Mouse (Mus musculus) urinary bladder, adult 2 months (tissue): ENCODE data around the gene Jun. TPM values are rescaled to one million over a fixed set of nuclear protein-coding genes. Genes with fewer than 3 reads are reported as not detected.
A peak's percentile ranks its signal among the peaks of the same experiment; 100 is the strongest.

ENCODE experiments used
- DNase-seq: peaks from one replicate; pipeline ENCODE4 v3.0.0; 2022; ENCODE audit warnings: low spot score
- polyA plus RNA-seq: library from polyadenylated mRNA; depleted of rRNA; stranded (reverse); fragments of >200 nt; gene quantifications from 2 replicates; pipeline ENCODE4 v1.2.3, GENCODE M21; 2012; rRNA removed

Jun gene
- polyA plus RNA-seq, 1 experiment = 39.6 TPM

GRCm38 (mm10) chr4:95025847-95026600, 26.0 kb downstream of the Jun start:
- no peak for DNase-seq

GRCm38 (mm10) chr4:95023350-95023953, 28.6 kb downstream of the Jun start:
- no peak for DNase-seq

GRCm38 (mm10) chr4:95021649-95022637, 30.1 kb downstream of the Jun start:
- no peak for DNase-seq

- no peak for DNase-seq
Observed at GRCm38 (mm10) chr4:95020201-95020600, 31.8 kb downstream of the Jun start.

GRCm38 (mm10) chr4:95018221-95018620, 33.8 kb downstream of the Jun start:
- no peak for DNase-seq

DNA sequence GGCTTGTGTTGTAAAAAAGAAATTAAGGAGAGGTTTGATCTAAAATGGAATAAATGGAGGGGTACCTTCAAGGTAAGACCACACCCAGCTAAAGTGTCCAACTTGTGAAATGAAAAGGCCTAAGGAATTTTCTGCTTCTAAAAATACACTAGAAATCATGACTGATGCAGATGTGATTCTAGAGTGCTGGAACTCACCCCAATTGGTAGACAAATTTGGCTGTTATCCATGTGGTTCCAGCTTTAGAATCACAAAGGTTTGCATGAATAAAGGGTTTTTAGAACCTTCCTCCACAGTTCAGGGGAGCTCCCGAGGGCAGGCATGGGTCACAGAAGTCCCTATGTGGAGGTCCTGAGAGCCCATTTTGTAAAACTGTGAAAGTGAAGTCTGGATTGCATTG, 39.3 kb downstream of the Jun start:
- no peak for DNase-seq

- no peak for DNase-seq
Observed at GRCm38 (mm10) chr4:95012256-95012655, 39.8 kb downstream of the Jun start.

DNA sequence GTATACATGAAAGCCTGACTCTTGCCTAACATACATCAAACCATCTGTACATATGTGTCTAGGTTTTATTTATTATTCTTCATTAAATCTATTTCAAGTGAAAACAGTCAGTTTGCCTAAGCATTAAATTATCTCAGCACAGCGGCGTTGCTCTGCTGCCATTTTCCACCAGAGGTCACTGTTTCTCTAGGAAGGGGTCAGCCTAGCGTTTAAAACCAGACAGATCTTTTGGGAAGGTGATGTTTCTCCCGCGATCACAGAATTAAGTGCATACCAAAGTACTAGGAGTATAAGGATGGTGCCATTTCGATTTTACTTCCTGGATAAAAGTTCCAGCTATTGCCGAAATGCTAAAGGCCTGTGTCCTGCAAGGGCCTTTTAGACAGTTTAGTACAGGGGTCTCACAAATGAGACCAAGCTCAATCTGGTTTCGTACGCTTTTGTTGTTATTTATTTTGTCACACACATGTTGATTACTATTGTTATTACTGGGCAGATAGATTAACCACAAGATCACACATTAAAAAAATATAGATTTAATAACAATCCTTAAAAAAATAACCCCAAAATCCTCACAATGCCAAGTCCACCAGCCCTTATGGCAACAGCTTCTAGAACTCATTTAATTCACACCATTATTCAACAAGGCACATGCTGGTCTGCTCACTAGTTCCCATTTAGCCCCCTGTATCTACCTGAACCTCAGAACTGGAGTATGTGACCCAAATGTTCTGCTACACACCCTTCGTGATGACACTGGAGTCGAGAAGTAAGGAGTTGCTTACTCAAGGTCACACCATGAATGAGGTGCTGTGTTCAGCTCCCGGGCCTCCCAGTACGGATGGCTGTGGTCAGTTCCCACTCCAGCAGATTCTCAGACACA, 43.6 kb downstream of the Jun start:
- peak; percentile 34 for DNase-seq

DNA sequence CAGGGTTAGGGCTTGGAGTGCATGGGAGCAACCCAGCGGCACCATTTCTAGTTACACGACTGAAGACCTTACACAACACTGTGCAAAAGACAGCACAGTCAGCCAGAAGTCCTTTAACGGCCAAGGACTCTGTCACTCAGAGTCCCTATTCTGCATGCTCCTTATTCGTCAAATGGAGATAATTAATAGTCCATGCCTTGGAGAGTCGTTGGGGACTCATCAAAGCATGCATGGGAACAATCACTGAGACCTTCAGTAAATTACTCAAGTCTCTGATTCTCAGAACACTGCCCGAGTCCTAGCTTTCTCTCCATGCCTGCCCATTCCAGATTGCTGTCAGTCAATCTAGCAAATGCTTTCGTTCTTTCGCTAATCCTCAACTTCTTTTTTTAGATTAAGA, 44.3 kb downstream of the Jun start:
- no peak for DNase-seq

DNA sequence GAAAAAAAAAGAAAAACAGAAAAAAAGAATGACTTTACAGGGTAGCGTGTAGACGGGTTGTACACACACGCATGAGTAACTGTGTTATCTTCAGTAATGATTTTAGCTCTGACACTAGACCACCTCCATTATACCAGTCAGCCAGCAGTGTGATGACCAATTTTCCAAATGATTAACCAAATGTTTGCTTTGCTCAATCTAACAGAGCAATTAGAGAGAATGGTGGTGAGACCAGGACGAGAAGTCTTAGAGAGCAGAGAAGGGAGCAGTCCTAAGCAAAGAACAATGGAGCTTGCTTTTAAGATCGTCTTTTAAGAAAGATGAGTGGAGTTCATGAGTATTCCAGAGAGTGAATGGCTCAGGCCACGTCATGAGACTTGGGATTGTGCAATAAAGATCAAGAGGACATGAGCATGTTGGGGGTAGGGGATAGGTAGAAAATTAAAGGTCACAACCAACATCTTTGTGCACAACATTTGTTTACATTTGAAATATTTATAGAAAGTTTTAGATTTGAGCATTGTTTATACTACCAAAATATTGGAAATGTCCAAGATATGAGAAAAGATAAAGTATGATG, 46.7 kb downstream of the Jun start:
- DNase-seq = no peak

GRCm38 (mm10) chr4:95001043-95001775, 50.8 kb downstream of the Jun start:
- no peak for DNase-seq

- DNase-seq = no peak
Observed at GRCm38 (mm10) chr4:95000147-95000546, 51.9 kb downstream of the Jun start.

- no peak for DNase-seq
Observed at GRCm38 (mm10) chr4:94999249-94999648, 52.8 kb downstream of the Jun start.

Other genes starting within 250 kb of the Jun start
- 0.40 and 0.72 TPM in 2 replicates for gene Eqtn, start 123.4 kb downstream of the Jun start, polyA plus RNA-seq
- gene Mysm1, start 73.1 kb downstream of the Jun start, polyA plus RNA-seq = 14.8 and 16.8 TPM in 2 replicates